Mouse (Mus musculus) forebrain, embryonic 14.5 days (tissue): ENCODE measurements at regions not wholly inside any gene's neighbourhood (a gene's known extent, or its start where the extent isn't known, plus 50 kb on each side); places are given as distances from the start of the nearest gene placed in this dataset.

Experiments used
- ATAC-seq: fragments of 200-750 bp; cut with Nextera tagmentation; 2 replicates; pipeline ENCODE4 v1.8.0; 2017; ENCODE audit warnings: mild to moderate bottlenecking, moderate library complexity
- DNase-seq: peaks from one replicate; pipeline ENCODE4 v3.0.0-alpha.2; 2015; ENCODE audit warnings: low spot score
- H3K27ac ChIP-seq: fragments of 300-500 bp; sonication (generic); 2 replicates; pipeline ENCODE4 v1.5.1; 2014; ENCODE audit warnings: low read depth, mild to moderate bottlenecking, control low read depth, low read length, moderate library complexity
- H3K27me3 ChIP-seq: fragments of 300-500 bp; sonication (generic); replicated peaks from 2 replicates; pipeline ENCODE4 v1.6.1; 2014; ENCODE audit warnings: low read length, control low read depth, mixed read lengths; ENCODE audit not compliant: control insufficient read depth, insufficient read depth
- H3K36me3 ChIP-seq: fragments of 300-500 bp; sonication (generic); 2 replicates; pipeline ENCODE4 v1.6.1; 2014; ENCODE audit warnings: low read length, control low read depth; ENCODE audit not compliant: control insufficient read depth, insufficient read depth
- H3K4me1 ChIP-seq: fragments of 300-500 bp; sonication (generic); 2 replicates; pipeline ENCODE4 v1.6.1; 2014; ENCODE audit warnings: antibody characterized with exemption, low read length, control low read depth; ENCODE audit not compliant: control insufficient read depth, insufficient read depth
- H3K4me2 ChIP-seq: fragments of 300-500 bp; sonication (generic); 2 replicates; pipeline ENCODE4 v1.6.1; 2014; ENCODE audit warnings: mild to moderate bottlenecking, control low read depth, low read length
- H3K4me3 ChIP-seq: fragments of 300-500 bp; sonication (generic); 2 replicates; pipeline ENCODE4 v1.5.1; 2014; ENCODE audit warnings: low read depth, low read length, control low read depth
- H3K9ac ChIP-seq: fragments of 300-500 bp; sonication (generic); 2 replicates; pipeline ENCODE4 v1.6.1; 2014; ENCODE audit warnings: mild to moderate bottlenecking, low read length, control low read depth, moderate library complexity
- H3K9me3 ChIP-seq: fragments of 300-500 bp; sonication (generic); replicated peaks from 2 replicates; pipeline ENCODE4 v1.6.1; 2016; ENCODE audit warnings: low read length, control low read depth, mixed read lengths; ENCODE audit not compliant: control insufficient read depth
- WGBS: fragments of 180-500 bp; shearing (Covaris S2); extraction: QIAGEN DNeasy Blood & Tissue Kit; methylation state at CpG from one replicate; pipeline ENCODE4 v1.1.7; 2014; 5-methylcytosine and 5-hydroxymethylcytosine counted together

GRCm38 (mm10) chr3:41235610-41236009 lies 152.8 kb upstream of the Pgrmc2 start:
- no peaks in the 10 kb centered on the region for H3K4me1 ChIP-seq
- no peaks in the 10 kb centered on the region for H3K9me3 ChIP-seq
- 87% methylated on average over 2 of the region's 2 CpGs for WGBS
- no peak overlapping the region for H3K4me2 ChIP-seq
- H3K36me3 ChIP-seq: no peaks in the 10 kb centered on the region
- H3K9ac ChIP-seq: no peak overlapping the region
- H3K4me3 ChIP-seq: no peak overlapping the region
- DNase-seq (no peak), ATAC-seq (no peak)
- H3K27ac ChIP-seq: no peak overlapping the region
- H3K27me3 ChIP-seq: no peaks in the 10 kb centered on the region

GRCm38 (mm10) chr3:41234994-41235393 lies 152.1 kb upstream of the Pgrmc2 start:
- Histone ChIP-seq H3K36me3 (no peaks in the 10 kb centered on the region), H3K4me2 (no peak overlapping the region), H3K9ac (no peak overlapping the region), H3K4me3 (no peak overlapping the region), H3K27me3 (no peaks in the 10 kb centered on the region), H3K27ac (no peak overlapping the region), H3K9me3 (no peaks in the 10 kb centered on the region), H3K4me1 (no peaks in the 10 kb centered on the region)
- 75% methylated on average over 9 of the region's 9 CpGs for WGBS
- DNase-seq (no peak), ATAC-seq (no peak)

- Histone ChIP-seq H3K4me3 (no peak overlapping the region), H3K27me3 (no peaks in the 10 kb centered on the region), H3K4me1 (no peaks in the 10 kb centered on the region), H3K36me3 (no peaks in the 10 kb centered on the region), H3K9me3 (no peaks in the 10 kb centered on the region), H3K4me2 (no peak overlapping the region), H3K9ac (no peak overlapping the region), H3K27ac (no peak overlapping the region)
- ATAC-seq (no peak), DNase-seq (no peak)
- WGBS: 68% methylated on average over 7 of the region's 7 CpGs
These were observed 151.3 kb upstream of the Pgrmc2 start for GRCm38 (mm10) chr3:41234191-41234590.

- Histone ChIP-seq H3K27ac (no peak overlapping the region), H3K9ac (no peak overlapping the region), H3K36me3 (no peaks in the 10 kb centered on the region), H3K4me2 (no peak overlapping the region), H3K4me1 (no peaks in the 10 kb centered on the region), H3K4me3 (no peak overlapping the region), H3K9me3 (no peaks in the 10 kb centered on the region), H3K27me3 (no peaks in the 10 kb centered on the region)
- DNase-seq (peak; percentile 13), ATAC-seq (no peak)
- 71% methylated on average over 8 of the region's 8 CpGs for WGBS
These were observed 150.6 kb upstream of the Pgrmc2 start for GRCm38 (mm10) chr3:41233439-41233838.

GRCm38 (mm10) chr3:41230961-41231377 lies 148.1 kb upstream of the Pgrmc2 start:
- H3K27me3 ChIP-seq: no peaks in the 10 kb centered on the region
- ATAC-seq (no peak), DNase-seq (no peak)
- H3K9ac ChIP-seq: no peak overlapping the region
- H3K4me3 ChIP-seq: no peak overlapping the region
- H3K36me3 ChIP-seq: no peaks in the 10 kb centered on the region
- no peak overlapping the region for H3K27ac ChIP-seq
- 89% methylated on average over 3 of the region's 3 CpGs for WGBS
- H3K4me2 ChIP-seq: no peak overlapping the region
- no peaks in the 10 kb centered on the region for H3K4me1 ChIP-seq
- no peaks in the 10 kb centered on the region for H3K9me3 ChIP-seq

- Histone ChIP-seq H3K4me3 (no peak overlapping the region), H3K27ac (no peak overlapping the region), H3K27me3 (no peaks in the 10 kb centered on the region), H3K4me1 (no peaks in the 10 kb centered on the region), H3K9me3 (no peaks in the 10 kb centered on the region), H3K4me2 (no peak overlapping the region), H3K36me3 (no peaks in the 10 kb centered on the region), H3K9ac (no peak overlapping the region)
- DNase-seq (no peak), ATAC-seq (no peak)
- 94% methylated on average over 2 of the region's 2 CpGs for WGBS
These were observed 146.6 kb upstream of the Pgrmc2 start for GRCm38 (mm10) chr3:41229493-41229892.

GRCm38 (mm10) chr3:41228536-41228935 lies 145.7 kb upstream of the Pgrmc2 start:
- no peaks in the 10 kb centered on the region for H3K36me3 ChIP-seq
- 0 out of 2 replicates have a peak overlapping the region, but pooled peaks have one; percentile 2 for H3K9ac ChIP-seq
- H3K4me2 ChIP-seq: no peak overlapping the region
- H3K4me1 ChIP-seq: no peaks in the 10 kb centered on the region
- ATAC-seq (peak; percentile 91), DNase-seq (peak; percentile 69)
- H3K9me3 ChIP-seq: no peaks in the 10 kb centered on the region
- no peaks in the 10 kb centered on the region for H3K27me3 ChIP-seq
- 29% methylated on average over 7 of the region's 7 CpGs for WGBS
- no peak overlapping the region for H3K27ac ChIP-seq
- no peak overlapping the region for H3K4me3 ChIP-seq

- ATAC-seq: no peak
These were observed 137.9 kb upstream of the Pgrmc2 start for GRCm38 (mm10) chr3:41220746-41221145.

GRCm38 (mm10) chr3:41217770-41218169 lies 134.9 kb upstream of the Pgrmc2 start:
- H3K4me3 ChIP-seq: no peak overlapping the region
- H3K27me3 ChIP-seq: no peaks in the 10 kb centered on the region
- H3K9me3 ChIP-seq: no peaks in the 10 kb centered on the region
- H3K36me3 ChIP-seq: no peaks in the 10 kb centered on the region
- no peak overlapping the region for H3K4me2 ChIP-seq
- WGBS: 95% methylated on average over 3 of the region's 3 CpGs
- no peak overlapping the region for H3K9ac ChIP-seq
- ATAC-seq: no peak
- H3K4me1 ChIP-seq: no peaks in the 10 kb centered on the region
- DNase-seq: no peak
- no peak overlapping the region for H3K27ac ChIP-seq

More at GRCm38 (mm10) chr3:41220746-41221145, 137.9 kb upstream of the Pgrmc2 start:
- Histone ChIP-seq H3K4me1 (no peaks in the 10 kb centered on the region), H3K9me3 (no peaks in the 10 kb centered on the region), H3K4me2 (no peak overlapping the region), H3K27ac (no peak overlapping the region), H3K27me3 (no peaks in the 10 kb centered on the region), H3K36me3 (no peaks in the 10 kb centered on the region), H3K9ac (no peak overlapping the region), H3K4me3 (no peak overlapping the region)
- DNase-seq: no peak
